Mouse (Mus musculus): ENCODE data around the gene Hrc. TPM values are rescaled to one million over a fixed set of nuclear protein-coding genes. Genes with fewer than 3 reads are reported as not detected.

The Hrc gene
- polyA plus RNA-seq, 1 experiment from 2014 or later: 0.41 TPM

DNA sequence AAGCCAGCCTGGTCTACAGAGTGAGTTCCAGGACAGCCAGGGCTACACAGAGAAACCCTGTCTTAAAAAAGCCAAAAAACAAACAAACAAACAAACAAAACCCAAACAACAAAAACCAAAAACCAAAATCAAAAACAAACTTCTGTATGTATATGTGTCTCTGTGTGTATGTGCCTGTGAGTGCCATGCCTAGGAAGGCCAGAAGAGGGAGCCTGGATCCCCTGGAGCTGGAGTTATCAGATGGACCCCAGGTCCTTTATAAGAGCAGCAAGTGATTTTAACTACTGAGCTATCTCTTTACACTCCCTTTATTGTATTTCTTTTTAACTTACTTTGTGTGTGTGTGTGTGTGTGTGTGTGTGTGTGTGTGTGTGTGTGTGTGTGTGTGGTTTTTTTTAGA lies 9.3 kb upstream of the Hrc start:
- DNase-seq (ENCODE audit: low spot score): no peak
- Histone ChIP-seq H3K4me2 (replicated peaks) (no peak overlapping the region), H3K27me3 (ENCODE audit: control insufficient read depth, insufficient read depth, low read length) (no peaks in the 10 kb centered on the region), H3K9ac (no peak overlapping the region), H3K27ac (no peak overlapping the region), H3K9me3 (ENCODE audit: control insufficient read depth, low read length) (no peaks in the 10 kb centered on the region), H3K4me3 (replicated peaks; ENCODE audit: low read length) (no peak overlapping the region), H3K4me1 (replicated peaks; ENCODE audit: control insufficient read depth, insufficient read depth, low read length) (no peaks in the 10 kb centered on the region), H3K36me3 (replicated peaks; ENCODE audit: control insufficient read depth, insufficient read depth) (no peaks in the 10 kb centered on the region)
- no peak for ATAC-seq (ENCODE audit: low FRiP score)

DNA sequence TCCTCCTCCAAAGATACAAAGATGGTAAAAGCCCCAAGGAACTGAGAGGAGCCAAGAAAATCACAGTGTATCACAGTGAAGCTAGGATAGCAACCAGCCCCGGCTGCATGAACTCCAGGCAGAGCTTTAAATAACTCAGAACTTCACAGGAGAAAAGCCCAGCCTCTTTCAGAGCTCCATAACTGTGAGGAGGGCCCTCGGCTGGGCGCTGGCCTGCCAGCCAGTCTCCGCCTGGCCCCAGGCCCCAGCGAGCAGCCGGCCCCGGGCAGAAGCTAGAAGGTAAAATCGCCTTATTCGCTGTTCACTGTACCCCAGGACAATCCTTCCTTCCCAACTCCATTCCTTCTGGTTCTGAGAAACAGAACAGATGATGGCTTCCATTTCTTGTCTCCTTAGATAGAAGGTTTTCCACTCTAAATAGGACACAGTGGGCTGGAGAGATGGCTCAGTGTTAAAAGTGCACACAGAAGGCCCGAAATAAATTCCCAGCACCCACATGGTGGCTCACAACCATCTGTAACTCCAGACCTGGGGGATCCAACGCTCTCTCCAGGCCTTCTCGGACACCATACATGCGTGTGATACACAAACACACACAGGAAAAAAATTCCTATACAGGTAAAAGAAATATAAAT lies 6.1 kb upstream of the Hrc start:
- WGBS: 86% methylated on average over 13 of the region's 13 CpGs
- Histone ChIP-seq H3K4me3 (replicated peaks; ENCODE audit: low read length) (no peak overlapping the region), H3K9ac (no peak overlapping the region), H3K9me3 (ENCODE audit: control insufficient read depth, low read length) (no peaks in the 10 kb centered on the region), H3K4me1 (replicated peaks; ENCODE audit: control insufficient read depth, insufficient read depth, low read length) (0 out of 2 replicates have a peak, but pooled peaks cover 4% of the 10 kb centered on the region), H3K27ac (no peak overlapping the region), H3K27me3 (ENCODE audit: control insufficient read depth, insufficient read depth, low read length) (no peaks in the 10 kb centered on the region), H3K4me2 (replicated peaks) (no peak overlapping the region), H3K36me3 (replicated peaks; ENCODE audit: control insufficient read depth, insufficient read depth) (no peaks in the 10 kb centered on the region)
- DNase-seq (ENCODE audit: low spot score) (no peak), ATAC-seq (ENCODE audit: low FRiP score) (no peak)

DNA sequence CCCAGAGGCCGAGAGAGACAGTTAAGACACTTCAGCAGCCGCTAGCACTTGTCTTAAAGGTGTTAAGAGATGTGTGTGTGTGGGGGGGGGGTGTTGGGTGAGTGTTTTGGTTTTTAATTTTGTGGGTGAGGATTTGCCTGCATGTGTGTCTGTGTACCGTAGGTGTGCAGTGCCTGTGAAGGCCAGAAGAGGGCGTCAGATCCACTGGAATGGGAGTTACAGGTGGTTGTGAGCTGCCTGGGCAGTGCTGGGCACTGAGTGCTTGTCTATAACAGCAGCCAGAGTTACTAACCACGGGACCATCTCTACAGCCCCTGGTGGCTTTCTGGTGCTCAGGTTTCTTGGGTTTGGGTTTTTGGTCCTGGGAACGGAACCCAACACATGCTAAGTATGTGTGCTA lies 3.6 kb upstream of the Hrc start:
- no peaks in the 10 kb centered on the region; the same call in 1 of the 2 replicates for H3K27me3 ChIP-seq (ENCODE audit: control insufficient read depth, insufficient read depth, low read length)
- no peaks in the 10 kb centered on the region for H3K36me3 ChIP-seq (replicated peaks; ENCODE audit: control insufficient read depth, insufficient read depth)
- H3K9me3 ChIP-seq (ENCODE audit: control insufficient read depth, low read length): no peaks in the 10 kb centered on the region
- WGBS: 86% methylated on average over 6 of the region's 6 CpGs
- H3K4me1 ChIP-seq (replicated peaks; ENCODE audit: control insufficient read depth, insufficient read depth, low read length): 0 out of 2 replicates have a peak, but pooled peaks cover 4% of the 10 kb centered on the region
- H3K27ac ChIP-seq: no peak overlapping the region
- no peak overlapping the region for H3K4me2 ChIP-seq (replicated peaks)
- H3K9ac ChIP-seq: no peak overlapping the region
- H3K4me3 ChIP-seq (replicated peaks; ENCODE audit: low read length): no peak overlapping the region
- DNase-seq (ENCODE audit: low spot score): no peak
- no peak for ATAC-seq (ENCODE audit: low FRiP score)

DNA sequence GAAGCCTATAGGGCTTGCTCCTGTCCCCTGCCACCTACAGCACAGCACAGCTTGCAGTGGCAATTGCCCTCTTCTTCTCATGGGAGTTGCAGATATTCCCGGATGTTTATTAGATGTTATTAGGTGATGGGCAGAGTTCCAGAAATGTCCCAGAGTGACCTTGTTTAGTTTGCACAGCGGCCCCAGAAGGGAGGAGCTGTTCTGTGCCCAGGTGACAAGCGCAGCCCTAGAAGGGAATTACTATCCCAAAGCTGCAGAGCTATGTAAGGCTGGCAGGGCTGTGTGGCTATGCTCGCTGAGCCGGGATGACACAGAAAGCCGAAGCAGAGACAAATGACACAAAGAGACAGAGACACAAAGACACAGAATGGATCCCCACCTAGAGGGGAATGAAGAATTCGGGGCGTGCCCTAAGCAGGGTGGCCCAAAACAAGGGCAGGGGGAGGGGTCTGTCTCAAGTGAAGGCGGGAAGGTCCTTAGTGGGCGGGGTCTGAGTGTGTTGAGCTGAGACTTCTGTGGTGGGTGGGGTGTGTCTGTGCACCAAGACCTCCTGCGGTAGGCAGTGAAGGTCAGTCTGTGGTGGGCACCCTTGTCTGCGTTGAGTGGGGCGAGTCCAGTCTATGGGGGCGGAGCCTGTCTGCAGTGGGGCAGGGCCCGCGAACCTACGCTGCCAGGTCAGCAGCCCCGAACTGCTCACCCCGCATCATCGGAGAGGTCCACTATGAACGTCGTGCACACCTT lies 2.2 kb upstream of the Hrc start:
- no peak overlapping the region for H3K27ac ChIP-seq
- 2% methylated on average over 21 of the region's 22 CpGs for WGBS
- ATAC-seq (ENCODE audit: low FRiP score): peak; percentile 55

DNA sequence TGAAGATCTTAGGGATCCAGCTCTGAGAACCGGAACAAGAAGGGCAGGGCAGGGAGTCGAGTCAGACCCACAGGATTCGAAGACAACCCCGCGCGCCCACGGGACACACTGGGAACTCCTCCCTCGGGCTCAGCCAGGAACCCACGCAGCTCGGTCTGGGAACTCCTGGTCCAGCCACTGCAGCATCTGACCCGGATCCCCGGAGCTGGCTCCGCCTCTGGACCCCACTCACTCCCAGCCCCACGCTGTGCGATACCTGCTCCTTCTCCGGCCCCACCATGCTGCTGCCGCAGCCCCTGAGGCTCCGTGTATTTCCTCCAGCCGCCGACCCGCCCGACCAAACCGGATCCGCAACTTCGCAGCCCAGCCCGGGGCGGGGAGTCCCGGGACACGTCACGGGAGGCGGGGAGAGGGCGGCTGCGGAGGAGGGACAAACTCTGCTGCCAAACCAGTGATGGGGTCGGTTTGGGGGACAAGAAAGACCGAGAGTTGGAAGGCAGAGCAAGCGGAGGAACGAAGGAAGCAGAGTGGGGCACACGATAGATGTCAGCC lies 1.6 kb upstream of the Hrc start, which contains the start of gene Trpm4:
Gene Trpm4, minus strand, starts transcription at position 350 of the 552 bp plus-strand sequence.
- no peaks in the 10 kb centered on the region for H3K36me3 ChIP-seq (replicated peaks; ENCODE audit: control insufficient read depth, insufficient read depth)
- peak within 1 kb of the TSS; percentile 61 for H3K9ac ChIP-seq
- H3K4me1 ChIP-seq (replicated peaks; ENCODE audit: control insufficient read depth, insufficient read depth, low read length): peaks cover 4% of the 10 kb centered on the region; the same call in 1 of the 2 replicates
- ATAC-seq (ENCODE audit: low FRiP score) (peak; percentile 64), DNase-seq (ENCODE audit: low spot score) (peak; percentile 78)
- H3K9me3 ChIP-seq (ENCODE audit: control insufficient read depth, low read length): no peaks in the 10 kb centered on the region
- under 1% methylated on average over 38 of the region's 38 CpGs for WGBS
- H3K4me3 ChIP-seq (replicated peaks; ENCODE audit: low read length): peak within 1 kb of the TSS; percentile 47
- peak within 1 kb of the TSS; percentile 71 for H3K4me2 ChIP-seq (replicated peaks)
- no peak within 1 kb of the TSS for H3K27ac ChIP-seq
- H3K27me3 ChIP-seq (ENCODE audit: control insufficient read depth, insufficient read depth, low read length): peaks cover 5% of the 10 kb centered on the region

More for the DNA sequence above, 2.2 kb upstream of the Hrc start:
- Histone ChIP-seq H3K4me2 (replicated peaks) (peak overlapping the region; percentile 71), H3K27me3 (ENCODE audit: control insufficient read depth, insufficient read depth, low read length) (peaks cover 5% of the 10 kb centered on the region), H3K9ac (peak overlapping the region; percentile 61), H3K4me3 (replicated peaks; ENCODE audit: low read length) (peak overlapping the region; percentile 47), H3K9me3 (ENCODE audit: control insufficient read depth, low read length) (no peaks in the 10 kb centered on the region), H3K4me1 (replicated peaks; ENCODE audit: control insufficient read depth, insufficient read depth, low read length) (0 out of 2 replicates have a peak, but pooled peaks cover 4% of the 10 kb centered on the region), H3K36me3 (replicated peaks; ENCODE audit: control insufficient read depth, insufficient read depth) (no peaks in the 10 kb centered on the region)
- DNase-seq (ENCODE audit: low spot score): peak; percentile 36

DNA sequence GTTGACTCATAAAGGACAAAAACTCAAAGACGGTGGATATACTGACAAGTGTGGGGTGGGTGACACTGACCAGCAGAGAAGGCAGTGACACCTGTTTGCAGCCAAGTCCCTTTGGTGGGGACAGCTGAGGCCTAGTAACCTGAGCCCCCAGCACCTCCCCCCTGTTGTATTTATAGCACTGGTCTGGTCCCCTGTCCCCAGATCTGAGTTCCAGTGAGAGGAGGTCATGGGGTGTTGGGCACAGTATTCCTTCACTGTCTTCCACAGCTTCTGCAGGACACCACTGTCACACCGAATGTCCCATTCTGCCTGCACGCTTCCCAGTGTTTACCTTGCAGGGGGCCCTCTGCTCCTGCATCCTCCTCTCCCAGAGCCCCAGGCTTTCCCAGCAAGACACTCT lies 485 bp upstream of the Hrc start:
- H3K27ac ChIP-seq: no peak overlapping the region
- no peak overlapping the region for H3K9ac ChIP-seq
- H3K36me3 ChIP-seq (replicated peaks; ENCODE audit: control insufficient read depth, insufficient read depth): no peaks in the 10 kb centered on the region
- H3K4me1 ChIP-seq (replicated peaks; ENCODE audit: control insufficient read depth, insufficient read depth, low read length): peaks cover 15% of the 10 kb centered on the region; the same call in 1 of the 2 replicates
- DNase-seq (ENCODE audit: low spot score) (no peak), ATAC-seq (ENCODE audit: low FRiP score) (no peak)
- no peak overlapping the region for H3K4me3 ChIP-seq (replicated peaks; ENCODE audit: low read length)
- H3K4me2 ChIP-seq (replicated peaks): no peak overlapping the region
- H3K27me3 ChIP-seq (ENCODE audit: control insufficient read depth, insufficient read depth, low read length): peaks cover 5% of the 10 kb centered on the region
- no peaks in the 10 kb centered on the region for H3K9me3 ChIP-seq (ENCODE audit: control insufficient read depth, low read length)
- WGBS: 38% methylated on average over 3 of the region's 3 CpGs

DNA sequence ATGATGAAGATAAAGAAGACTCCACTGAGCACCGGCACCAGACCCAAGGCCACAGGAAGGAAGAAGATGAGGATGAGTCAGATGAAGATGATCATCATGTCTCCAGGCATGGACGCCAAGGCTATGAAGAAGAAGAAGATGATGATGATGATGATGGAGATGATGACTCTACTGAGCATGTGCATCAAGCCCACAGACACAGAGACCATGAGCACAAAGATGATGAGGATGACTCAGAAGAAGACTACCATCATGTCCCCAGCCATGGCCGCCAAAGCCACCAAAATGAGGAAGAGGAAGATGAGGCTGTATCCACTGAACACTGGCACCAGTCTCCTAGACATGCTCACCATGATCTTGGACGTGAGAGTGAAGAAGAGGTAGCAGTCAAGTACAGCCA lies 1.2 kb downstream of the Hrc start:
- Histone ChIP-seq H3K4me1 (replicated peaks; ENCODE audit: control insufficient read depth, insufficient read depth, low read length) (peaks cover 23% of the 10 kb centered on the region; the same call in 1 of the 2 replicates), H3K27ac (no peak overlapping the region), H3K36me3 (replicated peaks; ENCODE audit: control insufficient read depth, insufficient read depth) (peaks cover 10% of the 10 kb centered on the region), H3K9me3 (ENCODE audit: control insufficient read depth, low read length) (no peaks in the 10 kb centered on the region), H3K4me2 (replicated peaks) (no peak overlapping the region), H3K4me3 (replicated peaks; ENCODE audit: low read length) (no peak overlapping the region), H3K27me3 (ENCODE audit: control insufficient read depth, insufficient read depth, low read length) (peaks cover 5% of the 10 kb centered on the region), H3K9ac (no peak overlapping the region)
- DNase-seq (ENCODE audit: low spot score): no peak
- 99% methylated on average over 4 of the region's 4 CpGs for WGBS
- ATAC-seq (ENCODE audit: low FRiP score): no peak

DNA sequence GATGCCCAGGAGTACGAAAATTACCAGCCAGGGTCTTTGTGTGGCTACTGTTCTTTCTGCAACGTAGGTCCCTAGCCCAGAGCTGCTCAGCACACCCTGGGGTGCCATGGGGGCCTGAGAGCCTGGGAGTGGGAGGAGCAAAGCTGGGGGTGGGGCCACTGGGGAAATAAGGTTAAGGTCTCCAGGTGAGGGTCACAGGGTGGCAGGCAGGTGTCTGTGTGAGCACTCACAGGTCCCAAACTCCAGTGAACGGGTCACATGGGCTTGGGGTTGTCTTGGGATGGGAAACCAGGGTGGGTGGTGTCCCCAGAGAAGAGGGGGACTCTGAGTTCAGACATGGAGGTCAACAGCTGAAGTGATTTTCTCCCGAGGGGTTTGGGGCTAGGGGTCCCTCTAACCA lies 2.4 kb downstream of the Hrc start:
- Histone ChIP-seq H3K27me3 (ENCODE audit: control insufficient read depth, insufficient read depth, low read length) (peaks cover 5% of the 10 kb centered on the region), H3K4me3 (replicated peaks; ENCODE audit: low read length) (no peak overlapping the region), H3K4me1 (replicated peaks; ENCODE audit: control insufficient read depth, insufficient read depth, low read length) (peaks cover 23% of the 10 kb centered on the region; the same call in 1 of the 2 replicates), H3K9ac (no peak overlapping the region), H3K27ac (no peak overlapping the region), H3K9me3 (ENCODE audit: control insufficient read depth, low read length) (no peaks in the 10 kb centered on the region), H3K36me3 (replicated peaks; ENCODE audit: control insufficient read depth, insufficient read depth) (peaks cover 15% of the 10 kb centered on the region), H3K4me2 (replicated peaks) (no peak overlapping the region)
- no peak for ATAC-seq (ENCODE audit: low FRiP score)
- whole genome bisulfite sequencing: 20% methylated on average over 4 of the region's 4 CpGs
- DNase-seq (ENCODE audit: low spot score): no peak

DNA sequence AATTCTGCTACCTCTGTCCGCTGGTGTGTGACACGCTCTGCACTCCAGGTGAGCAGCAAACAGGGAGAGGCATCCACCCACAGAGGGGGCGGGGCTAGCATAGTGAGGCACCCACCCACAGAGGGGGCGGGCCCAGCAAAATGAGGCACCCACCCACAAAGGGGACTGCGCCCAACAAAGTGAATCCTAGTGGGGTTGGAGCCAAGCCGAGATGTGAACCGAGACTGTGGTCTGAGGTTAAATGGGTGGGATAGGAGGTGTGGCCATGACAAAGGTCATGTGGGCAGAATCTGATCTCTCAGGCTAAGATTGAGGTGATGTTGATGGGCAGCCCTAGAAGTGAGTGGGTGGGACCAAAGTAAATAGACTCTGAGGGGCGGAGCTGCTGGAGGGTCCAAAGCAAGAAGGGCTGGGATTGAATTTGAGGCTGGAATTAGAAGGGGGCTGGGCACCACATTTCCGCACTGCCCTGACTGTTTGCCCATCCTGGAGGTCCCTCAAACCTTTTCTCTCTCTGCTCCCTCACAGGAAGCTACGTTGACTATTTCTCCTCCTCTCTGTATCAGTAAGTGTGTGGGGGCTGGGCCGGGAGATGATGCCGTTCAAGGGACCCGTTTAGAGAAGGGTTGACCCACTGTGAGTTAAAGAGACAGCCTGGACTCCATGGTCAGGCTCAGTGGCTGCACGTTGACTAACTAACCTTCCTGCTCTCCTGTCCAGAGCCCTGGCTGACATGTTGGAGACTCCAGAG lies 3.2 kb downstream of the Hrc start:
- Histone ChIP-seq H3K4me3 (replicated peaks; ENCODE audit: low read length) (no peak overlapping the region), H3K27me3 (ENCODE audit: control insufficient read depth, insufficient read depth, low read length) (peaks cover 5% of the 10 kb centered on the region), H3K9ac (no peak overlapping the region), H3K36me3 (replicated peaks; ENCODE audit: control insufficient read depth, insufficient read depth) (peaks cover 16% of the 10 kb centered on the region), H3K27ac (no peak overlapping the region), H3K4me2 (replicated peaks) (peak overlapping the region; percentile 78), H3K9me3 (ENCODE audit: control insufficient read depth, low read length) (no peaks in the 10 kb centered on the region), H3K4me1 (replicated peaks; ENCODE audit: control insufficient read depth, insufficient read depth, low read length) (peaks cover 19% of the 10 kb centered on the region; the same call in 1 of the 2 replicates)
- ATAC-seq (ENCODE audit: low FRiP score) (no peak), DNase-seq (ENCODE audit: low spot score) (no peak)
- 6% methylated on average over 14 of the region's 14 CpGs for WGBS
